Mouse (Mus musculus) forebrain, embryonic 11.5 days (tissue): Measurements from ENCODE around the gene Il17c. TPM values are rescaled to one million over a fixed set of nuclear protein-coding genes. Genes with fewer than 3 reads are reported as not detected.

Experiments
- ATAC-seq: fragments of 200-750 bp; cut with Nextera tagmentation; replicated peaks from 2 replicates; pipeline ENCODE4 v1.8.0; 2017; ENCODE audit warnings: moderate TSS enrichment; ENCODE audit not compliant: low FRiP score
- DNase-seq: peaks from one replicate; pipeline ENCODE4 v3.0.0-alpha.2; 2017; ENCODE audit warnings: low spot score
- H3K27ac ChIP-seq: fragments of 300-500 bp; sonication (generic); 2 replicates; pipeline ENCODE4 v1.5.1; 2014; ENCODE audit warnings: low read depth, low read length
- H3K27me3 ChIP-seq: fragments of 300-500 bp; sonication (generic); 2 replicates; pipeline ENCODE4 v1.6.1; 2014; ENCODE audit warnings: mild to moderate bottlenecking, low read length, mixed read lengths; ENCODE audit not compliant: control insufficient read depth, insufficient read depth
- H3K36me3 ChIP-seq: fragments of 300-500 bp; sonication (generic); 2 replicates; pipeline ENCODE4 v1.6.1; 2014; ENCODE audit warnings: mild to moderate bottlenecking, low read length, moderate library complexity, mixed read lengths; ENCODE audit not compliant: control insufficient read depth, insufficient read depth
- H3K4me1 ChIP-seq: fragments of 300-500 bp; sonication (generic); replicated peaks from 2 replicates; pipeline ENCODE4 v1.6.1; 2014; ENCODE audit warnings: low read length, mixed read lengths; ENCODE audit not compliant: control insufficient read depth, insufficient read depth
- H3K4me2 ChIP-seq: fragments of 300-500 bp; sonication (generic); 2 replicates; pipeline ENCODE4 v1.6.1; 2014; ENCODE audit warnings: low read depth, mild to moderate bottlenecking, low read length, moderate library complexity, mixed read lengths; ENCODE audit not compliant: severe bottlenecking
- H3K4me3 ChIP-seq: fragments of 300-500 bp; sonication (generic); 2 replicates; pipeline ENCODE4 v1.5.1; 2014; ENCODE audit warnings: low read depth, low read length
- H3K9ac ChIP-seq: fragments of 300-500 bp; sonication (generic); 2 replicates; pipeline ENCODE4 v1.6.1; 2014; ENCODE audit warnings: low read length
- H3K9me3 ChIP-seq: fragments of 300-500 bp; sonication (generic); 2 replicates; pipeline ENCODE4 v1.6.1; 2016; ENCODE audit warnings: low read length, mixed read lengths; ENCODE audit not compliant: control insufficient read depth
- WGBS: fragments of 180-500 bp; shearing (Covaris S2); extraction: QIAGEN DNeasy Blood & Tissue Kit; methylation state at CpG from one replicate; pipeline ENCODE4 v1.1.7; 2014; 5-methylcytosine and 5-hydroxymethylcytosine counted together
- polyA plus RNA-seq: library from polyadenylated mRNA; unstranded; fragments of >200 nt; fragmentation: Nextera tagmentation; extraction: Ambion mirVana; gene quantifications from 2 replicates; pipeline ENCODE4 v1.2.1, GENCODE M21; 2014

Gene Il17c
- polyA plus RNA-seq, 1 experiment from 2014 or later, result not detected

DNA sequence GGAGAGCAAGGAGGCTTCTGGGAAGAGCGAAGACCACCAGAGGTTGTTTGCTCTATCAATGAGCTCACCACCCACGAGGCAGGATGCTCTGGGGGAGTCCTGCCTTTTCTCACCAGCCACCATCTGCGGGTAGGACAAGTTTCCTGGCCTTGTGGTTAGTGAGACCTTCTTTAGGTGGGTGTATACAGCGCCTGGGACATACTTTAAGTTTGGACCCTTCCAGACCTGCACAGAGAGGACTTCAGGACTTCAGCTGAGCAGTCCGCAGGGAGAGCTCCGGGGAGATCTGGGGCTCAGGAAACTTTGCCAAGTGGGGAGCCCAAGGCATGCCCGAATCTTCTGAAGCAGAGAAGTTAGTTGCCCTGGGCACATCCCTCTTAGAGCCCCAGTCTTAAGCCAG is 38.2 kb downstream of the Il17c start:
- H3K9ac ChIP-seq, result peak overlapping the region; percentile 43

DNA sequence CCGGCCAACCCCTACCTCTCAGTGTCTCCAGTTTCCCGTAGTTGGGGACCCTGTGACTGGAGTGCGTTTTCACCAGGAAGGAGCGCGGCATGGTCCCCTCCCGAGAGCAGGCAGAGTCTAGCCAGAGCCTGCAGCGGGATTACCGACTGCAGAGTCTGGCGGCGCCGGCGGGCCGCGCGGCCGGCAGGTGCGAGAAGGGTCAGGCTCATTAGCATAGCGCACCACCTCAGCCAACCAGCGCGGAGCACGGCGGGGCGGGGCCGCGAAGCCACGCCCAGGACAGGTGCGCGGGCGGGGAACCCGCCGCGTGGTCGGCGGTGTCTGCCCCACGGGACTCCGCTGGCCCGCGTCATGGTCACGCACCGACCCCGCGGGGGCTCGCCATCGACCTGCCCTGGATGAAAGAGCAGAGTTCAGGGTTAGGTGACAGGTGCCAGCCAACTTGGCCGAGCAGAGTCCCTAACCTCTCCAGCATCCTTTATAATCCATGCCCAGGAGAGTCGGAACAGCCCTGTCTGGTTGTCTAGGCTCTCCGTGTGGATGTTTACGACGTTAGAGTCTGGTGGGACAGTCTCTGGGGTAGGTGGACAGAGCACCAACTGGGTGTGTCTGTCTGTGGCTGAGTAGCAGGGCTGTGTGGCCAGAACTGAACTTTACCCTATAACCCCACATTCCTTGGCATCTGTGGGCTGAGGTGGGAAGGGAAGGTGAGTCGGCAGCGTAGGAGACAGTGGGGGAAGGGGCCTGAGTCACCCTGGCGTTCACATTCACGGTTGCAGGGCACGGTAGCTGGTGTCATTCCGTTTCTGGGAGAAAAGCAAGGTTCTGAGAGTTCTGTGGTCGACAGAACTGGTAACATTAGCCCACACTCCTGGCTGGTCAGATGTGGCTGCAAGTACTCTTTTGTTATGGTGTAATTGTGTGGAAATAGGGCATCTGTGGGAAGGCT is 39.0 kb downstream of the Il17c start, which contains the start of gene Snai3:
TSS of gene Snai3 (minus strand) at position 210 of the 949 bp plus-strand sequence.
- H3K4me2 ChIP-seq, result peak within 1 kb of the TSS; percentile 50
- no peaks in the 10 kb centered on the region for H3K9me3 ChIP-seq
- WGBS, result 3% methylated on average over 53 of the region's 56 CpGs
- peak within 1 kb of the TSS; percentile 24 for H3K4me3 ChIP-seq
- peaks cover 29% of the 10 kb centered on the region for H3K27me3 ChIP-seq
- DNase-seq (peak; percentile 69), ATAC-seq (peak; percentile 73)
- no peaks in the 10 kb centered on the region for H3K36me3 ChIP-seq
- peaks cover 7% of the 10 kb centered on the region for H3K4me1 ChIP-seq
- peak within 1 kb of the TSS; percentile 43 for H3K9ac ChIP-seq
- H3K27ac ChIP-seq, result no peak within 1 kb of the TSS

More for the DNA sequence above, 38.2 kb downstream of the Il17c start:
- Histone ChIP-seq H3K27ac (no peak overlapping the region), H3K9me3 (no peaks in the 10 kb centered on the region), H3K36me3 (no peaks in the 10 kb centered on the region), H3K4me3 (peak overlapping the region; percentile 24), H3K27me3 (peaks cover 29% of the 10 kb centered on the region), H3K4me1 (peaks cover 7% of the 10 kb centered on the region), H3K4me2 (peak overlapping the region; percentile 50; the same call in 1 of the 2 replicates)
- ATAC-seq (no peak), DNase-seq (no peak)
- 32% methylated on average over 7 of the region's 7 CpGs for WGBS

DNA sequence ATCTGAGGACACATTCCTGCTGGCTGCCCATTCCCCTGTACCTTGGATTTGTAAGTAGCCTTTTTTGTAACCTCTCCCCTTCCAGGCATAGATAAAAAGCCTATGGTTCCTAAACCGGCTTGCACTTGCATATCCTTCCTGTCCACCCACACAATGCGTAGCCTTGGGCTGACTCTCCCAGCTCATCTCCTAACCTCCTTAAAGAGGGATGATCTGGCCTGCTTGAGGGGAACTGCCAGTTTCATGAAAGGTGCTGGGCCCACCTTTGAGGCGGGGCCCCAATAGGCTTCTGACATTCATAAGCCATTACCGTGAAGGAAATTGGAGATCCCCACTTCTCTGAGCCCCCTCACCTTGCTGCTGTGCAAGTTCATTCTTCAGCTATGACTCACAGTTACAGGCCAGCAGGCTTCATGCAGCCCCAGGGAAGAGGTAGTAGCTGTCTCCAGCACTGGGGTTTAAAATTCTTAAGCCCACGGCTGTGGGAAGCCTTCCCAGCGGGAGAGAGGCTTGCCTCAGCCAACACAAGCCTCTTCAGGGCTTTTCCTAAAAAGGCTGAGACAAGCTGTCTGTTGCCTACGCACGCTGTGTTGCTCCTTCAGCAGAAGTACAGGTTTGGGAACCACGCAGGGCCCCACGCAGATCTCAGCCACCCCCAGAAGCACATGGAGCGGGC is 39.8 kb downstream of the Il17c start:
- Histone ChIP-seq H3K4me1 (peaks cover 7% of the 10 kb centered on the region), H3K4me2 (no peak overlapping the region), H3K4me3 (no peak overlapping the region), H3K27me3 (peaks cover 29% of the 10 kb centered on the region), H3K9me3 (no peaks in the 10 kb centered on the region), H3K9ac (no peak overlapping the region), H3K36me3 (no peaks in the 10 kb centered on the region), H3K27ac (no peak overlapping the region)
- DNase-seq, result no peak
- ATAC-seq, result no peak
- 58% methylated on average over 11 of the region's 11 CpGs for WGBS

DNA sequence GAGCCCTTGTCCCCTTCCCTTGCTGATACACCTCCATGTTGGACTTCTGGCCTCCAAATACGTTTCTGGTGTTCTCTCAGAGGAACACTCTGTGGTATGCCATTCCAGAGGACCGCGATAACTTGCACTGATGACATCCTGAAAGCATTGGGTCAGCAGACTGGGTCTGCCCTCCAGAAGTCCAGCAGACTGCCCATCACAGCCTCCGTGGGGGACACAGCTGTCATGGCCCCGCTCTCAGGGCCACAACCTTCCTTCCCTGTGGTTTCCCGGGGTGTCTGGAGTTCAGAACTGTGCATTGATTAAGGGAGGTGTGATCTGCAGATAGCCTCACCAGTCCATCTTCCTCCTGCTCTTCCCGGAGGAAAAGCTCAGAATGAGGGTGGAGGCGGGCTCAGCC is 40.7 kb downstream of the Il17c start:
- Histone ChIP-seq H3K4me1 (peaks cover 7% of the 10 kb centered on the region), H3K27ac (no peak overlapping the region), H3K27me3 (peaks cover 29% of the 10 kb centered on the region), H3K9ac (no peak overlapping the region), H3K4me2 (no peak overlapping the region), H3K9me3 (no peaks in the 10 kb centered on the region), H3K36me3 (no peaks in the 10 kb centered on the region), H3K4me3 (no peak overlapping the region)
- WGBS, result 67% methylated on average over 8 of the region's 8 CpGs
- ATAC-seq (no peak), DNase-seq (no peak)

- no peaks in the 10 kb centered on the region for H3K36me3 ChIP-seq
- no peak overlapping the region for H3K9ac ChIP-seq
- no peaks in the 10 kb centered on the region for H3K9me3 ChIP-seq
- H3K4me1 ChIP-seq, result peaks cover 7% of the 10 kb centered on the region
- H3K27ac ChIP-seq, result no peak overlapping the region
- H3K27me3 ChIP-seq, result peaks cover 28% of the 10 kb centered on the region
- ATAC-seq, result no peak
- no peak for DNase-seq
- H3K4me2 ChIP-seq, result no peak overlapping the region
- 71% methylated on average over 12 of the region's 12 CpGs for WGBS
- no peak overlapping the region for H3K4me3 ChIP-seq
These were observed 42.1 kb downstream of the Il17c start for GRCm38 (mm10) chr8:122463651-122464640.

GRCm38 (mm10) chr8:122464985-122465384 is 43.2 kb downstream of the Il17c start:
- H3K4me2 ChIP-seq, result no peak overlapping the region
- no peak overlapping the region for H3K27ac ChIP-seq
- 75% methylated on average over 7 of the region's 7 CpGs for WGBS
- peaks cover 20% of the 10 kb centered on the region for H3K27me3 ChIP-seq
- ATAC-seq (no peak), DNase-seq (no peak)
- no peak overlapping the region for H3K4me3 ChIP-seq
- peaks cover 7% of the 10 kb centered on the region for H3K4me1 ChIP-seq
- H3K9me3 ChIP-seq, result no peaks in the 10 kb centered on the region
- H3K36me3 ChIP-seq, result no peaks in the 10 kb centered on the region
- no peak overlapping the region for H3K9ac ChIP-seq

GRCm38 (mm10) chr8:122467816-122468215 is 46.0 kb downstream of the Il17c start:
- H3K36me3 ChIP-seq, result no peaks in the 10 kb centered on the region
- H3K9me3 ChIP-seq, result no peaks in the 10 kb centered on the region
- H3K4me3 ChIP-seq, result no peak overlapping the region
- WGBS, result 90% methylated on average over 13 of the region's 13 CpGs
- no peak overlapping the region for H3K27ac ChIP-seq
- ATAC-seq (no peak), DNase-seq (no peak)
- H3K4me2 ChIP-seq, result no peak overlapping the region
- H3K9ac ChIP-seq, result no peak overlapping the region
- no peaks in the 10 kb centered on the region for H3K4me1 ChIP-seq
- H3K27me3 ChIP-seq, result no peaks in the 10 kb centered on the region

DNA sequence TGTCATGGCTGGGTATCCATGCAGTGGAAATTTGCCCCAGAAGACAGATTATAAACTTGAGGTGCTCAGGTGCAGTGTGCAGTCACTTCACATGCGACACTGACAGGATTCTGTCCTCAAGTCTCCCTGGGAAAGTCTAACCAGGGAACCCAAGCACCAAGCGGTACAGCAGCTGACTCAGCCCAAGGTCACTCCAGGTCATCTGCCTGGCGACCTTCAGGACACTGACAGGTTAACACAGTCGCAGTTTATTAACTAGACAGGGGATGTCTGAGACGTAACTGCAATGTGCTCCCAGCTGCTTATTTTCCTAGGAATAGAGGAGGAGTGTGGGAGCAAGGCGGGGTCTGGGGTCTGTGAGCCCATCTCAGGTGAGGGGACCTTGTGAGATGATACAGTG is 47.6 kb downstream of the Il17c start:
- no peaks in the 10 kb centered on the region for H3K9me3 ChIP-seq
- WGBS, result 80% methylated on average over 6 of the region's 6 CpGs
- H3K36me3 ChIP-seq, result no peaks in the 10 kb centered on the region

More for the DNA sequence above, 47.6 kb downstream of the Il17c start:
- Histone ChIP-seq H3K4me1 (no peaks in the 10 kb centered on the region), H3K4me3 (no peak overlapping the region), H3K27ac (no peak overlapping the region), H3K4me2 (no peak overlapping the region), H3K9ac (no peak overlapping the region), H3K27me3 (no peaks in the 10 kb centered on the region)
- ATAC-seq (no peak), DNase-seq (no peak)
